Mouse (Mus musculus) forebrain, embryonic 10.5 days (tissue): ENCODE data around the gene Mlycd. TPM values are rescaled to one million over a fixed set of nuclear protein-coding genes. Genes with fewer than 3 reads are reported as not detected.

Experiments used
- DNase-seq: peaks from one replicate; pipeline ENCODE4 v3.0.0-alpha.2; 2017; ENCODE audit warnings: low spot score; ENCODE audit errors: extremely low spot score
- H3K27ac ChIP-seq: fragments of 300-500 bp; sonication (generic); 2 replicates; pipeline ENCODE4 v1.5.1; 2016; ENCODE audit warnings: mild to moderate bottlenecking
- H3K27me3 ChIP-seq: fragments of 300-500 bp; sonication (generic); 2 replicates; pipeline ENCODE4 v1.6.1; 2016; ENCODE audit warnings: mild to moderate bottlenecking; ENCODE audit not compliant: poor library complexity, severe bottlenecking
- H3K36me3 ChIP-seq: fragments of 300-500 bp; sonication (generic); replicated peaks from 2 replicates; pipeline ENCODE4 v1.6.1; 2016; ENCODE audit warnings: mild to moderate bottlenecking, moderate library complexity
- H3K4me1 ChIP-seq: fragments of 300-500 bp; sonication (generic); 2 replicates; pipeline ENCODE4 v1.6.1; 2016
- H3K4me3 ChIP-seq: fragments of 300-500 bp; sonication (generic); 2 replicates; pipeline ENCODE4 v1.5.1; 2016; ENCODE audit warnings: mild to moderate bottlenecking, moderate library complexity
- H3K9me3 ChIP-seq: fragments of 300-500 bp; sonication (generic); 2 replicates; pipeline ENCODE4 v1.6.1; 2016; ENCODE audit warnings: mild to moderate bottlenecking, moderate library complexity
- WGBS: fragments of 180-500 bp; shearing (Covaris S2); methylation state at CpG from one replicate; pipeline ENCODE4 v1.1.7; 2016; 5-methylcytosine and 5-hydroxymethylcytosine counted together
- polyA plus RNA-seq: library from polyadenylated mRNA; unstranded; fragments of >200 nt; fragmentation: Nextera tagmentation; extraction: Ambion mirVana; gene quantifications from 2 replicates; pipeline ENCODE4 v1.2.1, GENCODE M21; 2016

Mlycd gene
- polyA plus RNA-seq, 1 experiment from 2014 or later, result 9.2 TPM

GRCm38 (mm10) chr8:119380619-119381018, 14.1 kb upstream of the Mlycd start:
- no peaks in the 10 kb centered on the region for H3K36me3 ChIP-seq
- 36% methylated on average over 4 of the region's 4 CpGs for WGBS
- H3K4me3 ChIP-seq, result no peak overlapping the region
- H3K27ac ChIP-seq, result no peak overlapping the region
- no peaks in the 10 kb centered on the region for H3K9me3 ChIP-seq
- H3K4me1 ChIP-seq, result no peaks in the 10 kb centered on the region
- H3K27me3 ChIP-seq, result no peaks in the 10 kb centered on the region
- no peak for DNase-seq

GRCm38 (mm10) chr8:119384478-119384877, 10.2 kb upstream of the Mlycd start:
- H3K36me3 ChIP-seq, result no peaks in the 10 kb centered on the region
- no peaks in the 10 kb centered on the region for H3K9me3 ChIP-seq
- no peak overlapping the region for H3K27ac ChIP-seq
- no peak overlapping the region for H3K4me3 ChIP-seq
- H3K27me3 ChIP-seq, result no peaks in the 10 kb centered on the region
- WGBS, result 28% methylated on average over 10 of the region's 10 CpGs
- DNase-seq, result peak; percentile 53
- no peaks in the 10 kb centered on the region for H3K4me1 ChIP-seq

- H3K4me1 ChIP-seq, result no peaks in the 10 kb centered on the region
- no peak overlapping the region for H3K27ac ChIP-seq
- no peaks in the 10 kb centered on the region for H3K36me3 ChIP-seq
- H3K4me3 ChIP-seq, result no peak overlapping the region
- H3K27me3 ChIP-seq, result no peaks in the 10 kb centered on the region
- DNase-seq, result no peak
- H3K9me3 ChIP-seq, result no peaks in the 10 kb centered on the region
- WGBS, result 80% methylated on average over 6 of the region's 6 CpGs
Observed at GRCm38 (mm10) chr8:119385854-119386253, 8.8 kb upstream of the Mlycd start.

- WGBS, result 79% methylated on average over 6 of the region's 6 CpGs
- H3K36me3 ChIP-seq, result no peaks in the 10 kb centered on the region
Observed at GRCm38 (mm10) chr8:119386988-119387387, 7.7 kb upstream of the Mlycd start.

GRCm38 (mm10) chr8:119394097-119394496, 581 bp upstream of the Mlycd start:
- no peaks in the 10 kb centered on the region for H3K9me3 ChIP-seq
- peak overlapping the region; percentile 93 for H3K4me3 ChIP-seq
- H3K36me3 ChIP-seq, result peaks cover 9% of the 10 kb centered on the region
- H3K27me3 ChIP-seq, result peaks cover 12% of the 10 kb centered on the region; the same call in 1 of the 2 replicates
- 82% methylated on average over 9 of the region's 9 CpGs for WGBS
- peak overlapping the region; percentile 87 for H3K27ac ChIP-seq
- DNase-seq, result no peak
- peaks cover 25% of the 10 kb centered on the region for H3K4me1 ChIP-seq

More at GRCm38 (mm10) chr8:119386988-119387387, 7.7 kb upstream of the Mlycd start:
- DNase-seq, result no peak
- Histone ChIP-seq H3K9me3 (no peaks in the 10 kb centered on the region), H3K4me3 (no peak overlapping the region), H3K4me1 (no peaks in the 10 kb centered on the region), H3K27me3 (no peaks in the 10 kb centered on the region), H3K27ac (no peak overlapping the region)

- H3K9me3 ChIP-seq, result no peaks in the 10 kb centered on the region
- peak overlapping the region; percentile 87 for H3K27ac ChIP-seq
- H3K27me3 ChIP-seq, result peaks cover 12% of the 10 kb centered on the region; the same call in 1 of the 2 replicates
- peaks cover 9% of the 10 kb centered on the region for H3K36me3 ChIP-seq
- WGBS, result 7% methylated on average over 83 of the region's 83 CpGs
- no peak for DNase-seq
- H3K4me1 ChIP-seq, result peaks cover 28% of the 10 kb centered on the region
- H3K4me3 ChIP-seq, result peak overlapping the region; percentile 93
Observed at GRCm38 (mm10) chr8:119395072-119395950, 633 bp downstream of the Mlycd start.

- H3K4me3 ChIP-seq, result no peak overlapping the region
- H3K4me1 ChIP-seq, result peaks cover 28% of the 10 kb centered on the region
- WGBS, result 88% methylated on average over 9 of the region's 9 CpGs
- H3K27ac ChIP-seq, result no peak overlapping the region
- H3K27me3 ChIP-seq, result peaks cover 12% of the 10 kb centered on the region; the same call in 1 of the 2 replicates
- H3K9me3 ChIP-seq, result no peaks in the 10 kb centered on the region
- H3K36me3 ChIP-seq, result peaks cover 13% of the 10 kb centered on the region
- no peak for DNase-seq
Observed at GRCm38 (mm10) chr8:119398558-119398957, 3.9 kb downstream of the Mlycd start.

GRCm38 (mm10) chr8:119399255-119399654, 4.6 kb downstream of the Mlycd start:
- Histone ChIP-seq H3K9me3 (no peaks in the 10 kb centered on the region), H3K27me3 (peaks cover 12% of the 10 kb centered on the region; the same call in 1 of the 2 replicates), H3K27ac (no peak overlapping the region), H3K4me1 (peaks cover 24% of the 10 kb centered on the region), H3K4me3 (no peak overlapping the region), H3K36me3 (peaks cover 13% of the 10 kb centered on the region)
- 87% methylated on average over 6 of the region's 6 CpGs for WGBS
- no peak for DNase-seq

GRCm38 (mm10) chr8:119400122-119400671, 5.5 kb downstream of the Mlycd start:
- H3K27me3 ChIP-seq, result peaks cover 12% of the 10 kb centered on the region; the same call in 1 of the 2 replicates
- H3K27ac ChIP-seq, result no peak overlapping the region
- H3K4me1 ChIP-seq, result peaks cover 15% of the 10 kb centered on the region
- DNase-seq, result no peak
- H3K9me3 ChIP-seq, result no peaks in the 10 kb centered on the region
- H3K36me3 ChIP-seq, result peaks cover 21% of the 10 kb centered on the region
- H3K4me3 ChIP-seq, result no peak overlapping the region
- 88% methylated on average over 9 of the region's 9 CpGs for WGBS

GRCm38 (mm10) chr8:119400904-119401303, 6.2 kb downstream of the Mlycd start:
- Histone ChIP-seq H3K27ac (no peak overlapping the region), H3K9me3 (no peaks in the 10 kb centered on the region), H3K4me3 (no peak overlapping the region), H3K36me3 (peaks cover 23% of the 10 kb centered on the region), H3K27me3 (peaks cover 5% of the 10 kb centered on the region; the same call in 1 of the 2 replicates), H3K4me1 (peaks cover 8% of the 10 kb centered on the region)
- DNase-seq, result no peak
- WGBS, result 89% methylated on average over 3 of the region's 3 CpGs

GRCm38 (mm10) chr8:119403912-119404311, 9.2 kb downstream of the Mlycd start:
- H3K36me3 ChIP-seq, result peaks cover 31% of the 10 kb centered on the region
- H3K4me1 ChIP-seq, result peaks cover 5% of the 10 kb centered on the region; the same call in 1 of the 2 replicates
- no peaks in the 10 kb centered on the region for H3K27me3 ChIP-seq
- H3K27ac ChIP-seq, result no peak overlapping the region
- 72% methylated on average over 10 of the region's 10 CpGs for WGBS
- no peak overlapping the region for H3K4me3 ChIP-seq
- DNase-seq, result no peak
- no peaks in the 10 kb centered on the region for H3K9me3 ChIP-seq

- WGBS, result 89% methylated on average over 5 of the region's 5 CpGs
- Histone ChIP-seq H3K27ac (no peak overlapping the region), H3K27me3 (no peaks in the 10 kb centered on the region), H3K4me1 (no peaks in the 10 kb centered on the region), H3K36me3 (peaks cover 38% of the 10 kb centered on the region), H3K4me3 (no peak overlapping the region), H3K9me3 (no peaks in the 10 kb centered on the region)
- no peak for DNase-seq
Observed at GRCm38 (mm10) chr8:119404648-119405047, 10.0 kb downstream of the Mlycd start.

GRCm38 (mm10) chr8:119408311-119408710, 13.6 kb downstream of the Mlycd start:
- WGBS, result 93% methylated on average over 8 of the region's 8 CpGs
- H3K4me3 ChIP-seq, result no peak overlapping the region
- H3K9me3 ChIP-seq, result no peaks in the 10 kb centered on the region
- H3K36me3 ChIP-seq, result peaks cover 53% of the 10 kb centered on the region
- peaks cover 9% of the 10 kb centered on the region for H3K27me3 ChIP-seq
- H3K27ac ChIP-seq, result no peak overlapping the region
- peaks cover 7% of the 10 kb centered on the region for H3K4me1 ChIP-seq
- no peak for DNase-seq
